Mouse (Mus musculus) embryonic facial prominence, embryonic 13.5 days (tissue): ENCODE results near the gene Prss30. TPM values are rescaled to one million over a fixed set of nuclear protein-coding genes. Genes with fewer than 3 reads are reported as not detected.
"Not testable (repeated sequence)": the region's sequence is repeated elsewhere in the genome, so short reads cannot be mapped to it uniquely, and the experiment has no call there.

Source experiments
- ATAC-seq: fragments of 200-750 bp; cut with Nextera tagmentation; 2 replicates; pipeline ENCODE4 v1.8.0; 2017; ENCODE audit warnings: low read depth; ENCODE audit not compliant: insufficient number of reproducible peaks, insufficient read depth, low FRiP score, low TSS enrichment
- H3K27ac ChIP-seq: fragments of 300-500 bp; sonication (generic); 2 replicates; pipeline ENCODE4 v1.5.1; 2015; ENCODE audit warnings: moderate library complexity, mild to moderate bottlenecking, inconsistent platforms
- H3K27me3 ChIP-seq: fragments of 300-500 bp; sonication (generic); 2 replicates; pipeline ENCODE4 v1.6.1; 2015; ENCODE audit warnings: mild to moderate bottlenecking, inconsistent platforms
- H3K36me3 ChIP-seq: fragments of 300-500 bp; sonication (generic); 2 replicates; pipeline ENCODE4 v1.6.1; 2015; ENCODE audit warnings: mild to moderate bottlenecking, inconsistent platforms
- H3K4me1 ChIP-seq: fragments of 300-500 bp; sonication (generic); 2 replicates; pipeline ENCODE4 v1.6.1; 2015; ENCODE audit warnings: inconsistent platforms
- H3K4me2 ChIP-seq: fragments of 300-500 bp; sonication (generic); 2 replicates; pipeline ENCODE4 v1.6.1; 2015; ENCODE audit warnings: moderate library complexity, mild to moderate bottlenecking, inconsistent platforms
- H3K4me3 ChIP-seq: fragments of 300-500 bp; sonication (generic); 2 replicates; pipeline ENCODE4 v1.5.1; 2015; ENCODE audit warnings: mild to moderate bottlenecking, inconsistent platforms
- H3K9ac ChIP-seq: fragments of 300-500 bp; sonication (generic); 2 replicates; pipeline ENCODE4 v1.6.1; 2015; ENCODE audit warnings: mild to moderate bottlenecking, inconsistent platforms
- H3K9me3 ChIP-seq: fragments of 300-500 bp; sonication (generic); 2 replicates; pipeline ENCODE4 v1.6.1; 2016; ENCODE audit warnings: inconsistent platforms
- WGBS: fragments of 180-500 bp; shearing (Covaris S2); methylation state at CpG from one replicate; pipeline ENCODE4 v1.1.7; 2015; ENCODE audit warnings: mixed read lengths; 5-methylcytosine and 5-hydroxymethylcytosine counted together
- microRNA-seq: library from miRNA; unstranded; fragments of <30 nt; microRNA quantifications from one replicate; pipeline ENCODE4, GENCODE M21; 2016
- polyA plus RNA-seq: library from polyadenylated mRNA; unstranded; fragments of >200 nt; fragmentation: Nextera tagmentation; extraction: Ambion mirVana; gene quantifications from 2 replicates; pipeline ENCODE4 v1.2.1, GENCODE M21; 2015

Prss30 gene
- polyA plus RNA-seq, 1 experiment from 2014 or later: not detected

DNA sequence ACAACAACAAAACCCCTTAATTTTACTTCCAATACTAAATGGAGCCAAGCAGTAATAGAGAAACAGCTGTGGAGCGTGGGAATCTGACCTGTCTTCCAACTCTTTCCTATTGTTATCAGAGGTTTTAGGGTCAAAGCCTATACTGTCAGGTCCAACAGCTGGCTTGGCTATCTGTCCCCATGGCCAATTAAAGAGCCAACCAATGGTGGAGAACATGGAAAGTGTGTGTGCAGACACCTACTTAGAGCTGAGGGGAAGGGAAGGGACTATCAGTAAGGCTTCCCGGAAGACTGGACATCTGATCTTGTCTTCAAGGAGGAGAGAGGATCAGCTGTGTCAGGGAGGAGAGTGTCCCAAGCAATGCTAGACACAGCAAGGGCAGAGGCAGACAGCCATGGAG lies 31.3 kb downstream of the Prss30 start:
- H3K4me2 ChIP-seq: no peak overlapping the region
- H3K4me1 ChIP-seq: no peaks in the 10 kb centered on the region
- no peak overlapping the region for H3K9ac ChIP-seq
- WGBS: 69% methylated on average over 2 of the region's 2 CpGs
- H3K4me3 ChIP-seq: no peak overlapping the region
- no peaks in the 10 kb centered on the region for H3K9me3 ChIP-seq
- H3K27me3 ChIP-seq: no peaks in the 10 kb centered on the region
- no peak overlapping the region for H3K27ac ChIP-seq
- no peak for ATAC-seq
- H3K36me3 ChIP-seq: no peaks in the 10 kb centered on the region

DNA sequence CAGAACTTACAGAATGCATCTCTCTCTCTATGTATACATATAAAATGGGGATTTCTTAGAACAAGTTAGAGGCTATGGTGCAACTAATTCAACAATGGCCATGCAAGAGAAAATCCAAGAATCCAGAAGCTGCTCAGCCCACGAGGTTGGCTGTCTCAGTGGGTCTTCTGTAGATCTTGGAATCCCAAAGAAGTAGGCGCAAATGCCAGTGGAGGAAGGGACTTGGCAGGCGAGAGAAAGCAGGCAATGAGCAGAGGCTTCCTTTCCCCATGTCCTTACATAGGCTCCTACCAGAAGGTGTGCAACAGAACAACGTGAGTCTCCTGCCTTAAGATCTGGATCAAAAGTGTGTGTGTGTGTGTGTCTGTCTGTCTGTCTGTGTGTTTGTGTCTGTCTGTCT lies 32.9 kb downstream of the Prss30 start:
- H3K4me2 ChIP-seq, H3K9me3 ChIP-seq, ATAC-seq, H3K4me1 ChIP-seq, H3K27ac ChIP-seq, H3K36me3 ChIP-seq, H3K4me3 ChIP-seq, H3K9ac ChIP-seq, H3K27me3 ChIP-seq: not testable (repeated sequence)
- 76% methylated on average over 4 of the region's 4 CpGs for WGBS

GRCm38 (mm10) chr17:23941372-23941771 lies 39.0 kb downstream of the Prss30 start, which contains the start of gene Sbp:
Gene Sbp (plus strand): TSS chr17:23941672.
- Histone ChIP-seq H3K4me3 (no peak within 1 kb of the TSS), H3K36me3 (no peaks in the 10 kb centered on the region), H3K4me1 (no peaks in the 10 kb centered on the region), H3K27me3 (no peaks in the 10 kb centered on the region), H3K27ac (no peak within 1 kb of the TSS), H3K9ac (no peak within 1 kb of the TSS), H3K4me2 (no peak within 1 kb of the TSS), H3K9me3 (no peaks in the 10 kb centered on the region)
- ATAC-seq: no peak

DNA sequence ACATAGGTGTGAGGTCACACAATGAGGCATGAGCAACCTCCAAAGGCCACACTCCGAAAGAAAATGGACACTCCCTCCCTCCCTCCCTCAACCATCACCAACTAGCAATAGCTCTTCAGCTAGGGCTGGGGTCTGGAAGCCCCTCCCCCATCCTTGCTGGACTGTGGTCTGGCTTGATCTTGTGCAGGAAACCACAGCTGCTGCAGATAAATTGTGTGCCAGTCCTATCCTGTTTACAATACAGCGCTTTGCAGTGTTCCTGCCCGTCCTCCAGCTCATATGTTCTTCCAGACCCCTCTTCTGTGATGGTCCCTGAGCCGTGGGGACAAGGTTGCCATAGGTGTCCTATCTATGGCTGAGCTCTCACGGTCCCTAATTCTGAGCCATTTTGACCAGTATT lies 49.2 kb downstream of the Prss30 start:
- H3K36me3 ChIP-seq: no peaks in the 10 kb centered on the region
- no peak overlapping the region for H3K9ac ChIP-seq
- H3K4me3 ChIP-seq: no peak overlapping the region
- WGBS: 77% methylated on average over 5 of the region's 5 CpGs
- no peak overlapping the region for H3K27ac ChIP-seq
- H3K27me3 ChIP-seq: no peaks in the 10 kb centered on the region
- H3K4me1 ChIP-seq: no peaks in the 10 kb centered on the region
- H3K9me3 ChIP-seq: no peaks in the 10 kb centered on the region
- no peak for ATAC-seq
- no peak overlapping the region for H3K4me2 ChIP-seq

DNA sequence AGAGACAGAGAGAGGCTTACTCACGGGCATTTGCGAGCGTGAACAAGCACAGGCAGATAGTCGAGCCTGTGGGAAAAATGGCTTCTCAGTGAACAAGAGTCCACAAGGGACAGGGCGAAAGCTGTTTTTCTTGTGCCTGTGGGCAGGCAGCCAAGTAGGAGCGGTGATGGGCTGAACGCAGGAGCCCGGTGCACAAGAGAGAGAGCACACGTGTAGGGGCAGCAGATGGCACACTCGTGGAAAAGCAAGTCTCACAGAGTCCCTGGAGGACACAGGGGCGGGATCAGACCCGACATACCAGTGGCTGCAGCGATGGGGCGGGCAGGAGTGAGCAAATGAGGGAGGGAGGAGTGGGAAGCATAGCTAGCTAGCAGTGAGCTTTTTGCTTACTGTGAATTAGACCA lies 55.3 kb downstream of the Prss30 start:
- peak overlapping the region; percentile 95 for H3K27ac ChIP-seq
- peak overlapping the region; percentile 58 for H3K4me3 ChIP-seq
- H3K4me1 ChIP-seq: peaks cover 6% of the 10 kb centered on the region
- H3K9me3 ChIP-seq: no peaks in the 10 kb centered on the region
- no peaks in the 10 kb centered on the region; the same call in 1 of the 2 replicates for H3K27me3 ChIP-seq
- WGBS: 0% methylated on average over 14 of the region's 14 CpGs
- peak overlapping the region; percentile 76 for H3K9ac ChIP-seq
- ATAC-seq: peak; percentile 80
- peak overlapping the region; percentile 84 for H3K4me2 ChIP-seq
- H3K36me3 ChIP-seq: no peaks in the 10 kb centered on the region

DNA sequence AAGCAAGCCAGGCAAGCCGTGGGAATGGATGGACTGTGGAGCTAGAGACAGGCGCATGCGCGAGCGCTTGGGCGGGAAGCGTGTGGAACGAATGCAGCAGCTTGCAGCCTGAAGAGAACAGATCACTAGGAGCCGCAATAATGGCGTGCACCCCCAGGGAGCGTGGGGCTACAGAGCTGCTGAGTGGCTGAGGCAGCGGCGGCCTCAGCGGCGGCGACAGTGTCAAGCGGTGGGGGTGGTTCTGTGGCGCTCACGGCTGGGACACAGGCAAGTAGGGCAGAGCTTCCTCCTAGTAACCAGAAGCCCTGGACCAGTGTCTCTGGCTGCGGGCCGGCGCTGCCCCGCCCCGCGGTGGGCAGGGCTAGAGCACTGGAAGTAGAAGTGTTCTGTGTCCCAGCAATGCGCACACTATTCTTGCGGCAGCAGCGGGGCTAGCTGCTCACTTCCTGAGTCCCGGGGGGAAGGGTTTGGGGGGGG lies 55.8 kb downstream of the Prss30 start:
- ATAC-seq: peak; percentile 95
- Histone ChIP-seq H3K4me2 (peak overlapping the region; percentile 84), H3K4me1 (peaks cover 6% of the 10 kb centered on the region), H3K9me3 (no peaks in the 10 kb centered on the region), H3K27me3 (no peaks in the 10 kb centered on the region; the same call in 1 of the 2 replicates), H3K4me3 (peak overlapping the region; percentile 58), H3K36me3 (no peaks in the 10 kb centered on the region), H3K27ac (peak overlapping the region; percentile 95), H3K9ac (peak overlapping the region; percentile 76)
- under 1% methylated on average over 29 of the region's 29 CpGs for WGBS

Small RNA genes lying within 50 kb of the gene (microRNA-seq; reads per million reads assigned to microRNA genes)
- gene Gm27700: not detected

Other genes with a start within 250 kb of the Prss30 start
- gene Paqr4, start 239.7 kb downstream of the Prss30 start, polyA plus RNA-seq: 12.4 and 12.5 TPM in 2 replicates
- 31.7 and 42.3 TPM in 2 replicates for gene Kremen2, start 234.7 kb downstream of the Prss30 start, polyA plus RNA-seq
- 90.2 and 95.6 TPM in 2 replicates for gene Flywch1, start 209.0 kb downstream of the Prss30 start, polyA plus RNA-seq
- gene Flywch2, start 194.5 kb downstream of the Prss30 start, polyA plus RNA-seq: 54.1 and 65.1 TPM in 2 replicates
- 616 and 642 TPM in 2 replicates for gene Srrm2, start 190.0 kb downstream of the Prss30 start, polyA plus RNA-seq
- gene Elob, start 151.4 kb downstream of the Prss30 start, polyA plus RNA-seq: 1,169 and 1,240 TPM in 2 replicates
- 0.38 and 0.48 TPM in 2 replicates for gene Prss33, start 144.5 kb downstream of the Prss30 start, polyA plus RNA-seq
- gene Prss32, start 136.7 kb downstream of the Prss30 start, polyA plus RNA-seq: 0.78 TPM in 1 of 2 replicates, not detected in the other
- gene Prss41, start 136.4 kb downstream of the Prss30 start, polyA plus RNA-seq: 2.0 TPM in 2 replicates
- gene Prss21, start 112.5 kb downstream of the Prss30 start, polyA plus RNA-seq: not detected in 2 replicates
- gene Dcpp1, start 99.7 kb downstream of the Prss30 start, polyA plus RNA-seq: not detected in 2 replicates
- gene Dcpp2, start 99.7 kb downstream of the Prss30 start, polyA plus RNA-seq: not detected in 2 replicates
- gene Dcpp3, start 63.1 kb downstream of the Prss30 start, polyA plus RNA-seq: not detected in 2 replicates
- gene Sbp, start 38.9 kb downstream of the Prss30 start, polyA plus RNA-seq: not detected in 2 replicates
- not detected in 2 replicates for gene Sbpl, start 25.3 kb downstream of the Prss30 start, polyA plus RNA-seq
- gene Prss22, start 17.5 kb upstream of the Prss30 start, polyA plus RNA-seq: 2.2 and 2.5 TPM in 2 replicates
- gene Prss27, start 57.6 kb upstream of the Prss30 start, polyA plus RNA-seq: 0.28 and 0.38 TPM in 2 replicates
- 69.1 and 78.9 TPM in 2 replicates for gene Kctd5, start 92.9 kb upstream of the Prss30 start, polyA plus RNA-seq
- gene Pdpk1, start 170.4 kb upstream of the Prss30 start, polyA plus RNA-seq: 35.8 and 37.8 TPM in 2 replicates
- gene Amdhd2, start 183.2 kb upstream of the Prss30 start, polyA plus RNA-seq: 34.1 and 41.4 TPM in 2 replicates
- 420 and 448 TPM in 2 replicates for gene Atp6v0c, start 189.1 kb upstream of the Prss30 start, polyA plus RNA-seq
- gene Tbc1d24, start 225.0 kb upstream of the Prss30 start, polyA plus RNA-seq: 10.2 and 10.3 TPM in 2 replicates
- 13.0 and 14.0 TPM in 2 replicates for gene Ntn3, start 229.0 kb upstream of the Prss30 start, polyA plus RNA-seq
- gene Tedc2, start 240.3 kb upstream of the Prss30 start, polyA plus RNA-seq: 15.7 and 16.3 TPM in 2 replicates